Mouse (Mus musculus): ENCODE measurements around the gene Med24. TPM values are rescaled to one million over a fixed set of nuclear protein-coding genes. Genes with fewer than 3 reads are reported as not detected.

Med24 gene
- polyA plus RNA-seq, 1 experiment from 2014 or later = 53.0 TPM

- peak overlapping the region; percentile 17; the same call in 1 of the 2 replicates for H3K9ac ChIP-seq
- no peaks in the 10 kb centered on the region for H3K27me3 ChIP-seq (ENCODE audit: insufficient read depth, low read length)
- WGBS = under 1% methylated on average over 37 of the region's 37 CpGs
- TF ChIP-seq CTCF (IDR thresholded peaks at IDR 0.05; ENCODE audit: low read depth) = no peak
- peak overlapping the region; percentile 78 for H3K4me2 ChIP-seq
- H3K4me3 ChIP-seq (ENCODE audit: low read depth, low read length) = peak overlapping the region; percentile 29
- H3K27ac ChIP-seq (ENCODE audit: low read depth) = peak overlapping the region; percentile 63; the same call in 1 of the 2 replicates
- ATAC-seq (ENCODE audit: insufficient read depth) (peak; percentile 79), DNase-seq (peak; percentile 98)
- H3K9me3 ChIP-seq (ENCODE audit: low read depth, low read length) = no peaks in the 10 kb centered on the region
- H3K36me3 ChIP-seq (ENCODE audit: insufficient read depth) = peaks cover 20% of the 10 kb centered on the region
- peaks cover 52% of the 10 kb centered on the region for H3K4me1 ChIP-seq (ENCODE audit: insufficient read depth)
Measured at GRCm38 (mm10) chr11:98773635-98774295, 44.5 kb upstream of the Med24 start.

DNA sequence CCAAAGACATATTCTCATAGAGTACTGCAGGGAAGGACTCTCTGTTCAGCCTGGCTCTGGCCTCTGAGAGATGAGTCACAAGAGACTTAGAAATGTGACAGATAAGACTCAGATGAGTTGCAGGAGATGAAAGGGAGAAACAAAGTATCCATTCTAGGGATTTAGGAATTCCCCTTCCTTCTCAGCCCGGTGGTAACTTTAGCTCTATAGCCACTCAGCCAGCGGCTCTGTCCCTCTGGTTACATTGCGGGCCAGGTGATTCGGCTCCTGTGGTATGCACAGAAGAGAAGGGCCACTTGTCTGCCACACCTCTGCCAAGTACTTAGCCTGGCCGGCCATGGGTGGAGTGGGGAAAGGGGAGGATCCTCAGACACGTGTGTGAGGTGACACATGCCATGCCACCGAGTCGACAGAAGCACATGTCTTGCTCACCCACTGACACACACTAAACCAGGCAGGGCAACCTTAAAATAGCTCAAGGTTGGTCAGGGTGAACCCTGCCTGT, 43.5 kb upstream of the Med24 start:
- H3K4me2 ChIP-seq = peak overlapping the region; percentile 78
- peak overlapping the region; percentile 63; the same call in 1 of the 2 replicates for H3K27ac ChIP-seq (ENCODE audit: low read depth)
- peak; percentile 4; the same call in 1 of the 2 replicates for ATAC-seq (ENCODE audit: insufficient read depth)

GRCm38 (mm10) chr11:98771844-98772525, 42.8 kb upstream of the Med24 start:
- peak overlapping the region; percentile 63; the same call in 1 of the 2 replicates for H3K27ac ChIP-seq (ENCODE audit: low read depth)
- no peak overlapping the region for H3K9ac ChIP-seq

More for the DNA sequence above, 43.5 kb upstream of the Med24 start:
- peak; percentile 71 for DNase-seq
- WGBS = 29% methylated on average over 8 of the region's 8 CpGs
- no peak overlapping the region for H3K4me3 ChIP-seq (ENCODE audit: low read depth, low read length)
- H3K36me3 ChIP-seq (ENCODE audit: insufficient read depth) = peaks cover 22% of the 10 kb centered on the region
- no peaks in the 10 kb centered on the region for H3K9me3 ChIP-seq (ENCODE audit: low read depth, low read length)
- no peak overlapping the region for H3K9ac ChIP-seq
- no peaks in the 10 kb centered on the region for H3K27me3 ChIP-seq (ENCODE audit: insufficient read depth, low read length)
- peaks cover 62% of the 10 kb centered on the region for H3K4me1 ChIP-seq (ENCODE audit: insufficient read depth)
- no peak for TF ChIP-seq CTCF (IDR thresholded peaks at IDR 0.05; ENCODE audit: low read depth)

GRCm38 (mm10) chr11:98771131-98771530, 41.9 kb upstream of the Med24 start:
- no peaks in the 10 kb centered on the region for H3K9me3 ChIP-seq (ENCODE audit: low read depth, low read length)
- H3K4me1 ChIP-seq (ENCODE audit: insufficient read depth) = peaks cover 64% of the 10 kb centered on the region
- no peak overlapping the region for H3K9ac ChIP-seq
- DNase-seq (no peak), ATAC-seq (ENCODE audit: insufficient read depth) (no peak)
- no peak overlapping the region for H3K4me3 ChIP-seq (ENCODE audit: low read depth, low read length)
- H3K4me2 ChIP-seq = no peak overlapping the region
- H3K27ac ChIP-seq (ENCODE audit: low read depth) = no peak overlapping the region
- peaks cover 22% of the 10 kb centered on the region for H3K36me3 ChIP-seq (ENCODE audit: insufficient read depth)
- 84% methylated on average over 18 of the region's 18 CpGs for WGBS
- TF ChIP-seq CTCF (IDR thresholded peaks at IDR 0.05; ENCODE audit: low read depth) = no peak
- H3K27me3 ChIP-seq (ENCODE audit: insufficient read depth, low read length) = no peaks in the 10 kb centered on the region

More at GRCm38 (mm10) chr11:98771844-98772525, 42.8 kb upstream of the Med24 start:
- Histone ChIP-seq H3K4me3 (ENCODE audit: low read depth, low read length) (no peak overlapping the region), H3K36me3 (ENCODE audit: insufficient read depth) (peaks cover 22% of the 10 kb centered on the region), H3K27me3 (ENCODE audit: insufficient read depth, low read length) (no peaks in the 10 kb centered on the region), H3K4me1 (ENCODE audit: insufficient read depth) (peaks cover 64% of the 10 kb centered on the region), H3K9me3 (ENCODE audit: low read depth, low read length) (no peaks in the 10 kb centered on the region), H3K4me2 (peak overlapping the region; percentile 23; the same call in 1 of the 2 replicates)
- ATAC-seq (ENCODE audit: insufficient read depth) (no peak), DNase-seq (no peak)
- no peak for TF ChIP-seq CTCF (IDR thresholded peaks at IDR 0.05; ENCODE audit: low read depth)
- 77% methylated on average over 11 of the region's 11 CpGs for WGBS

DNA sequence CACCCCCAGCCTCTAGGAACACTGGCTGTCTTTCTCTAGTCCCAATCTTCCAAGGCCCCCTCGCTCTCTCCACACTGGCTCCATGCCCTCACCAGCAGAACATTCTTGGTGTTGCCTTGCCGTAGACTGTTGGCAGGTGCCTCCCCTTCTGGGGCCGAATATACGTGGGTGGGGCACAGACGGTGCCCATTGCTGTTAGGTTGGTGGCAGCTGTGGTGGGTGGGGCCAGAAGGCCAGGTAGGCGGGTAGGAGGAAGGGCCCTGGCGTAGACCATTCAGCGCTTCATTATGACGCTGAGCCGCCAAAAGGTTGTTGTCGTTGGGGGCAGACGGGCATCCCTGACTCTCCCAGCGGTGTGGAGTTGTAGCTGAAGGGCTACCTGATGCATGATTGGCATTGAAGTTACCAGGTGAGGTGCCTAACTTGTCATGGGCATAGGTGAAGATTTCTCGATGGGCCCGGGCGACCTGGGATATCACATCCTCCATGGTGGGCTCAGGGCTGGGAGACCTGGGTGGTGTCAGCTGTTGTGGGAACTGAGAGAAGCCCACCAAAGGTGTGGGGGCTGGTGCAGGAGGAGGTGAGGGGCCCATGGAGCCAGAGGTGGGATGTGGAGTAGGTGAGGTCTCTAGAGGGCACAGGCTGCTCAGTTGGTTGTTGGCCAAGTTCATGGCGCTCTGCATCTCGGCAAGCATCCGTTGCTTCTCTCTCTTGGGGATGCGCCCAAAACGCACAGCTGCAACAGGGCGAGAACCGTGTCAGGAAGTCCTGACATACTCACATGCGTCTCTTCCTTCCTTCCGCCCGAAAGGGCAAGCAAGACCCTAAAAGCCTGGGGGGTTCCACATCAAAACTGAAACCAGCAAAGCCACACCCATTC, 41.1 kb upstream of the Med24 start:
- no peak for ATAC-seq (ENCODE audit: insufficient read depth)
- no peaks in the 10 kb centered on the region for H3K9me3 ChIP-seq (ENCODE audit: low read depth, low read length)
- no peaks in the 10 kb centered on the region for H3K27me3 ChIP-seq (ENCODE audit: insufficient read depth, low read length)
- peaks cover 24% of the 10 kb centered on the region for H3K36me3 ChIP-seq (ENCODE audit: insufficient read depth)
- DNase-seq = no peak
- peaks cover 65% of the 10 kb centered on the region for H3K4me1 ChIP-seq (ENCODE audit: insufficient read depth)
- no peak overlapping the region for H3K4me3 ChIP-seq (ENCODE audit: low read depth, low read length)
- H3K9ac ChIP-seq = no peak overlapping the region
- no peak overlapping the region for H3K27ac ChIP-seq (ENCODE audit: low read depth)
- H3K4me2 ChIP-seq = no peak overlapping the region
- no peak for TF ChIP-seq CTCF (IDR thresholded peaks at IDR 0.05; ENCODE audit: low read depth)
- WGBS = 85% methylated on average over 26 of the region's 26 CpGs

GRCm38 (mm10) chr11:98769007-98769954, 40.0 kb upstream of the Med24 start:
- Histone ChIP-seq H3K4me3 (ENCODE audit: low read depth, low read length) (peak overlapping the region; percentile 29; the same call in 1 of the 2 replicates), H3K27me3 (ENCODE audit: insufficient read depth, low read length) (no peaks in the 10 kb centered on the region), H3K9me3 (ENCODE audit: low read depth, low read length) (no peaks in the 10 kb centered on the region), H3K27ac (ENCODE audit: low read depth) (peak overlapping the region; percentile 87), H3K9ac (no peak overlapping the region), H3K4me1 (ENCODE audit: insufficient read depth) (peaks cover 57% of the 10 kb centered on the region), H3K4me2 (peak overlapping the region; percentile 59), H3K36me3 (ENCODE audit: insufficient read depth) (peaks cover 35% of the 10 kb centered on the region)
- ATAC-seq (ENCODE audit: insufficient read depth) = no peak
- WGBS = 77% methylated on average over 25 of the region's 25 CpGs
- TF ChIP-seq CTCF (IDR thresholded peaks at IDR 0.05; ENCODE audit: low read depth) = no peak
- no peak for DNase-seq
